Mouse (Mus musculus) liver, embryonic 14.5 days (tissue): ENCODE measurements around the gene Gng3. TPM values are rescaled to one million over a fixed set of nuclear protein-coding genes. Genes with fewer than 3 reads are reported as not detected.

Experiments used
- ATAC-seq: fragments of 200-750 bp; cut with Nextera tagmentation; 2 replicates; pipeline ENCODE4 v1.8.0; 2017; ENCODE audit warnings: moderate number of reproducible peaks, mild to moderate bottlenecking, moderate library complexity; ENCODE audit not compliant: insufficient read depth
- DNase-seq, 3 experiments: peaks; one replicate each; pipeline ENCODE4 v3.0.0-alpha.2; 2012 to 2013; ENCODE audit warnings: low read depth in 3 of 3, low spot score in 3 of 3
- H3K27ac ChIP-seq: fragments of 300-500 bp; sonication (generic); 2 replicates; pipeline ENCODE4 v1.5.1; 2014; ENCODE audit warnings: moderate library complexity, mild to moderate bottlenecking, control low read depth, inconsistent platforms
- H3K27me3 ChIP-seq: fragments of 300-500 bp; sonication (generic); 2 replicates; pipeline ENCODE4 v1.6.1; 2014; ENCODE audit warnings: mild to moderate bottlenecking, low read length, moderate library complexity; ENCODE audit not compliant: control insufficient read depth, insufficient read depth
- H3K36me3 ChIP-seq: fragments of 300-500 bp; sonication (generic); replicated peaks from 2 replicates; pipeline ENCODE4 v1.6.1; 2014; ENCODE audit warnings: low read depth; ENCODE audit not compliant: control insufficient read depth, insufficient read depth
- H3K4me1 ChIP-seq, 2 experiments: fragments of 200-500 bp in 1 of 2; fragments of 300-500 bp in 1 of 2; sonication (generic) in 1 of 2; replicated peaks; 2 replicates each; pipeline ENCODE4 v1.6.1; 2012 to 2014; ENCODE audit warnings: antibody characterized with exemption in 1 of 2, inconsistent platforms in 1 of 2, low read length in 1 of 2; ENCODE audit not compliant: control insufficient read depth in 2 of 2, insufficient read depth in 2 of 2
- H3K4me2 ChIP-seq: fragments of 300-500 bp; sonication (generic); 2 replicates; pipeline ENCODE4 v1.6.1; 2014; ENCODE audit warnings: low read depth, mild to moderate bottlenecking, control low read depth, moderate library complexity
- H3K4me3 ChIP-seq, 2 experiments: fragments of 200-500 bp in 1 of 2; fragments of 300-500 bp in 1 of 2; sonication (generic) in 1 of 2; 2 replicates each; pipeline ENCODE4 v1.5.1; 2012 to 2014; ENCODE audit warnings: low read depth in 2 of 2, low read length in 2 of 2, mild to moderate bottlenecking in 2 of 2, control low read depth in 1 of 2, inconsistent platforms in 1 of 2, moderate library complexity in 1 of 2; ENCODE audit not compliant: insufficient read depth in 1 of 2
- H3K9ac ChIP-seq: fragments of 300-500 bp; sonication (generic); replicated peaks from 2 replicates; pipeline ENCODE4 v1.6.1; 2014; ENCODE audit warnings: mild to moderate bottlenecking, control low read depth, moderate library complexity
- H3K9me3 ChIP-seq: fragments of 300-500 bp; sonication (generic); 2 replicates; pipeline ENCODE4 v1.6.1; 2016; ENCODE audit warnings: low read length, mixed read lengths; ENCODE audit not compliant: control insufficient read depth
- CTCF ChIP-seq: IDR thresholded peaks from 2 replicates; pipeline ENCODE4 v1.5.1; 2016; ENCODE audit warnings: antibody characterized with exemption, low read depth, control low read depth
- EP300 ChIP-seq: IDR thresholded peaks from 2 replicates; pipeline ENCODE4 v1.6.1; 2016; ENCODE audit warnings: antibody characterized with exemption, low read depth
- WGBS: fragments of 180-500 bp; shearing (Covaris S2); extraction: QIAGEN DNeasy Blood & Tissue Kit; methylation state at CpG from one replicate; pipeline ENCODE4 v1.1.7; 2014; ENCODE audit not compliant: insufficient replicate concordance; 5-methylcytosine and 5-hydroxymethylcytosine counted together
- polyA plus RNA-seq, 2 experiments: library from polyadenylated mRNA; depleted of rRNA in 1 of 2; stranded (reverse) in 1 of 2; unstranded in 1 of 2; fragments of >200 nt; fragmentation: Nextera tagmentation in 1 of 2; extraction: Ambion mirVana in 1 of 2; gene quantifications; 2 replicates each; pipeline versions ENCODE4 v1.2.1 to v1.2.3; 2012 to 2014

Gng3 gene
- polyA plus RNA-seq, 2 experiments, result 0.04 to 0.14 TPM

DNA sequence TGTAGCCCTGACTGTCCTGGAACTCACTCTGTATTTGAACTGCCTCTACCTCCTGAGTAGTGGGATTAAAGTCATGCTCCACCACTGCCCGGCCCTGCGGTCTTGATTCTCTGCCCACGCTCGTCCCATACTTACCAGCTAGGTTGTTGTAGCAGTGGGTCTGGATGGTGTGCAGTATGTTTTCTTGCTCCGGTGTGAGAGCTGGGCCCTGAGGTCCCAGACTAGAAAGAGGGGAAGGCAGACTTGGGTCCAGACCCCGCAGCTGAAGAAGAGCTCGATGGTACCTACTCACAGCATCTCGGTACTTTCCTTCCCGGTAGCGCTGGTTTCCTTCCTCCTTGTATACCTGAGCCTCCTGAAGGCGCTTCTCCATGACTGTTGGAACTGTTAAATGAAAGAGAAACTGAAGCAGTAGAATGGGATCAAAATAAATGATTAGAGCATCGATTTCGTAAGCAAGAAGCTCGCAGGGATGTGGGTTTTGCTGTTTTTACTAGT, 20.6 kb downstream of the Gng3 start:
- Histone ChIP-seq H3K4me1 (peaks cover 9 to 25% of the 10 kb centered on the region in 2 experiments), H3K27me3 (no peaks in the 10 kb centered on the region), H3K9ac (peak overlapping the region; percentile 98), H3K27ac (peak overlapping the region; percentile 86), H3K4me3 (peak overlapping the region; percentile 90 to 96), H3K9me3 (no peaks in the 10 kb centered on the region), H3K4me2 (peak overlapping the region; percentile 91), H3K36me3 (peaks cover 43% of the 10 kb centered on the region)
- ATAC-seq, result no peak
- TF ChIP-seq CTCF (no peak), EP300 (no peak)
- DNase-seq, result no peak
- 11% methylated on average over 14 of the region's 14 CpGs for WGBS

- Histone ChIP-seq H3K4me3 (peak overlapping the region in 1 of 2 experiments; percentile 96; a peak in 2 of 4 replicates), H3K4me1 (peaks cover 5 to 16% of the 10 kb centered on the region in 2 experiments), H3K4me2 (peak overlapping the region; percentile 91), H3K9ac (peak overlapping the region; percentile 7), H3K27me3 (no peaks in the 10 kb centered on the region), H3K27ac (no peak overlapping the region), H3K36me3 (peaks cover 41% of the 10 kb centered on the region), H3K9me3 (no peaks in the 10 kb centered on the region)
- no peak for DNase-seq
- no peak for TF ChIP-seq CTCF
- TF ChIP-seq EP300, result no peak
- 67% methylated on average over 3 of the region's 3 CpGs for WGBS
- no peak for ATAC-seq
These were observed 22.0 kb downstream of the Gng3 start for GRCm38 (mm10) chr19:8817001-8817400.

GRCm38 (mm10) chr19:8815812-8816211, 23.2 kb downstream of the Gng3 start:
- Histone ChIP-seq H3K4me3 (no peak overlapping the region), H3K27ac (no peak overlapping the region), H3K36me3 (peaks cover 45% of the 10 kb centered on the region), H3K4me1 (peaks cover 3 to 14% of the 10 kb centered on the region in 2 experiments), H3K9ac (no peak overlapping the region), H3K9me3 (no peaks in the 10 kb centered on the region), H3K4me2 (no peak overlapping the region), H3K27me3 (no peaks in the 10 kb centered on the region)
- DNase-seq (no peak), ATAC-seq (no peak)
- 85% methylated on average over 11 of the region's 11 CpGs for WGBS
- TF ChIP-seq CTCF (no peak), EP300 (no peak)

GRCm38 (mm10) chr19:8806810-8807209, 32.2 kb downstream of the Gng3 start:
- no peaks in the 10 kb centered on the region for H3K9me3 ChIP-seq
- no peak overlapping the region for H3K9ac ChIP-seq
- TF ChIP-seq CTCF (no peak), EP300 (no peak)
- H3K4me2 ChIP-seq, result no peak overlapping the region
- no peak for DNase-seq
- H3K27me3 ChIP-seq, result no peaks in the 10 kb centered on the region
- 82% methylated on average over 5 of the region's 5 CpGs for WGBS
- H3K27ac ChIP-seq, result no peak overlapping the region
- no peak overlapping the region for H3K4me3 ChIP-seq
- ATAC-seq, result no peak
- H3K4me1 ChIP-seq, result peaks cover 6 to 8% of the 10 kb centered on the region in 2 experiments; a peak in 3 of 4 replicates
- peaks cover 27% of the 10 kb centered on the region for H3K36me3 ChIP-seq

DNA sequence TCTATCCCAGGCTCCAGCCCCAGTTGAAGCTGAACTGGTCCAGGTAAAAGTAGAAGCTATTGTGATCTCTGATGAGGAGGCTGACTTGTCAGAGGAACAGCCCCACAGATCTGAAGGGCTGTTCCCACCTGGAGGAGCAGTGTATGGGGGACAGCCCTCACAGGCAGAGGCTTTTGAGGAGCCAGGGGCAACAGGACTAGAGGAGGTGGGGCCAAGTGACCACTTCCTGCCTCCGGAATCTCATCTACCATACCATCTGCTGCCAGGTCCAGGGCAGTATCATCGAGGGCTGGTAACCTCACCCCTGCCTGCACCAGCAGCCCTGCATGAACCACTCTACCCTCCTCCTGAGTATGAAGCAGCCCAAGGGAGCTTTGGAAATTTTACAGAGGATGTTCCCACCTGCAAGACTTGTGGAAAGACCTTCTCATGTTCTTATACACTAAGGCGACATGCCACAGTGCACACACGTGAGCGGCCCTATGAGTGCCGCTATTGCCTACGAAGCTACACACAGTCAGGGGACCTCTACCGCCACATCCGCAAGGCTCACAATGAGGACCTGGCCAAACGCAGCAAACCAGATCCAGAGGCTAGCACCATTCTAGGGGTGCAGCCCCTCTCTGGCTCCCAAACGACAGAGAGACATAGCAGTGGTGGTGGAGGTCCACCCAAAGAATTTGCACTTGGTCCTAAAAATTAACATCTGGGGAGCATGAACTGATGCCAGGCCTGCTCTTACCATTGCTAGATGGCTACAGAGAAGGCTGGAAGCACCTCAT, 34.9 kb downstream of the Gng3 start:
- Histone ChIP-seq H3K4me3 (no peak overlapping the region), H3K27me3 (no peaks in the 10 kb centered on the region), H3K4me2 (no peak overlapping the region), H3K9ac (no peak overlapping the region), H3K36me3 (peaks cover 8% of the 10 kb centered on the region), H3K4me1 (peaks cover 10 to 11% of the 10 kb centered on the region in 2 experiments; a peak in 3 of 4 replicates), H3K27ac (no peak overlapping the region), H3K9me3 (no peaks in the 10 kb centered on the region)
- WGBS, result 67% methylated on average over 11 of the region's 11 CpGs
- ATAC-seq (no peak), DNase-seq (no peak)
- TF ChIP-seq EP300 (no peak), CTCF (no peak)
